Mouse (Mus musculus): Measurements from ENCODE around the gene Eif4enif1. TPM values are rescaled to one million over a fixed set of nuclear protein-coding genes. Genes with fewer than 3 reads are reported as not detected.
A peak's percentile ranks its signal among the peaks of the same experiment; 100 is the strongest.
"Not testable (repeated sequence)": the region's sequence is repeated elsewhere in the genome, so short reads cannot be mapped to it uniquely, and the experiment has no call there.

Gene Eif4enif1
- polyA plus RNA-seq, 1 experiment from 2014 or later: 75.0 TPM

DNA sequence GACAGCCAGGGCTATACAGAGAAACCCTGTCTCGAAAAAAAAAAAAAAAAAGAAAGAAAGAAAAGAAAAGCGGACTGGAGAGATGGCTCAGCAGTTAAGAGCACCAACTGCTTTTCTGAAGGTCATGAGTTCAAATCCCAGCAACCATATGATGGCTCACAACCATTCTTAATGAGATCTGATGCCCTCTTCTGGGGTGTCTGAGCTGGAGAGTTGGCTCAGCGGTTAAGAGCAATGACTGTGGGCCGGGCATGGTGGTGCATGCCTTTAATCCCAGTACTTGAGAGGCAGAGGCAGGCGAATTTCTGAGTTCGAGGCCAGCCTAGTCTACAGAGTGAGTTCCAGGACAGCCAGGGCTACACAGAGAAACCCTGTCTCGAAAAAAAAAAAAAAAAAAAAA is 1.6 kb upstream of the Eif4enif1 start:
- not testable (repeated sequence) for ATAC-seq (replicated peaks; ENCODE audit: low FRiP score); H3K9me3 ChIP-seq (ENCODE audit: control insufficient read depth, low read length); H3K4me1 ChIP-seq (replicated peaks; ENCODE audit: control insufficient read depth, insufficient read depth, low read length); H3K27me3 ChIP-seq (ENCODE audit: control insufficient read depth, insufficient read depth, low read length); H3K27ac ChIP-seq (ENCODE audit: low read depth, low read length); H3K4me3 ChIP-seq (ENCODE audit: low read depth, low read length); H3K9ac ChIP-seq (ENCODE audit: low read length); DNase-seq (ENCODE audit: low spot score); H3K4me2 ChIP-seq (ENCODE audit: low read depth, low read length, severe bottlenecking); H3K36me3 ChIP-seq (ENCODE audit: control insufficient read depth, insufficient read depth, low read length)
- 91% methylated on average over 6 of the region's 7 CpGs for WGBS

DNA sequence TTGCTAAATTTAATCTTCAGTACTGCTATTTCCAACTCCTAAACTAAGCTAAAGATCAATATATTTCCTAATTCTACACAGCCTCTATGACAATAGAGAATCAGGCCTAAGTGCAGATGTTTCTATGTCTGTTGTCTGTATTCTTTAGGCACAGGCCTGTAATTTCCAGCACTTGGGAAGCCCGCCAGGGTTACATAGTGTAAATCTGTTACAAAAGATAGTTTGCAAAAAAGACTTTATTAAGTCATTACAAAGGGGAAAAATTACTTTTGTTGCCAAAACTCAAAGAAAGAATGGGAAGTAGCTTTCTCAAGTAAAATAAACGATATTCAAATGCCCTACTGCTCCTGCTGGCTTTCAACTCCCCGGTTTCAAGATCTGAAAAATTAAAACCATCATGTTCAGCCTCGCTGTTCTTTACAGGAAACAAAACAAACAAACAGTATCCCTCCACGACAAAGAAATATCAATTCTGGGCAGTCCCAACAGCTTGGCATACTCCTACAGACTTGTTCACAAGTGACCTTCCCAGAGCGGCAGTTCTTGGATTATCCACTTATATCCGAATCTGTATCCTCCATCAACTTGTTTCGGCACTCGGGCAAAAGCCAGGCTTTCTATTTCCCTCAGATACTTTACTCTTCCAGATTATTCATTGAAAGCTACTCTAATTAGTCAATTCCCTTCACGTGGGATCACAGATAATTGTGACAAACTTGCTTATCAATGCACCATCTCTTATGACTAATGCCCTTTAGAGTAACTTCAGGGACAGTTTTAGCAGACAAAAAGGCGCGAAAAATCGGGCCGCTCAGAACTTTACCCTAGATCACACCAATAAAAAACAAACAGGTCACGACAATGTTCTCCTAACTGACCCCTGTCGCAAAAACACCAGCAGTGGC is 614 bp upstream of the Eif4enif1 start:
- no peak for ATAC-seq (replicated peaks; ENCODE audit: low FRiP score)
- WGBS: 10% methylated on average over 16 of the region's 16 CpGs
- H3K27me3 ChIP-seq (ENCODE audit: control insufficient read depth, insufficient read depth, low read length): no peaks in the 10 kb centered on the region
- H3K27ac ChIP-seq (ENCODE audit: low read depth, low read length): no peak overlapping the region
- H3K4me3 ChIP-seq (ENCODE audit: low read depth, low read length): peak overlapping the region; percentile 36
- DNase-seq (ENCODE audit: low spot score): no peak
- H3K9me3 ChIP-seq (ENCODE audit: control insufficient read depth, low read length): no peaks in the 10 kb centered on the region
- H3K4me1 ChIP-seq (replicated peaks; ENCODE audit: control insufficient read depth, insufficient read depth, low read length): no peaks in the 10 kb centered on the region
- peaks cover 2% of the 10 kb centered on the region; the same call in 1 of the 2 replicates for H3K36me3 ChIP-seq (ENCODE audit: control insufficient read depth, insufficient read depth, low read length)
- H3K9ac ChIP-seq (ENCODE audit: low read length): peak overlapping the region; percentile 28; the same call in 1 of the 2 replicates
- H3K4me2 ChIP-seq (ENCODE audit: low read depth, low read length, severe bottlenecking): peak overlapping the region; percentile 22; the same call in 1 of the 2 replicates

DNA sequence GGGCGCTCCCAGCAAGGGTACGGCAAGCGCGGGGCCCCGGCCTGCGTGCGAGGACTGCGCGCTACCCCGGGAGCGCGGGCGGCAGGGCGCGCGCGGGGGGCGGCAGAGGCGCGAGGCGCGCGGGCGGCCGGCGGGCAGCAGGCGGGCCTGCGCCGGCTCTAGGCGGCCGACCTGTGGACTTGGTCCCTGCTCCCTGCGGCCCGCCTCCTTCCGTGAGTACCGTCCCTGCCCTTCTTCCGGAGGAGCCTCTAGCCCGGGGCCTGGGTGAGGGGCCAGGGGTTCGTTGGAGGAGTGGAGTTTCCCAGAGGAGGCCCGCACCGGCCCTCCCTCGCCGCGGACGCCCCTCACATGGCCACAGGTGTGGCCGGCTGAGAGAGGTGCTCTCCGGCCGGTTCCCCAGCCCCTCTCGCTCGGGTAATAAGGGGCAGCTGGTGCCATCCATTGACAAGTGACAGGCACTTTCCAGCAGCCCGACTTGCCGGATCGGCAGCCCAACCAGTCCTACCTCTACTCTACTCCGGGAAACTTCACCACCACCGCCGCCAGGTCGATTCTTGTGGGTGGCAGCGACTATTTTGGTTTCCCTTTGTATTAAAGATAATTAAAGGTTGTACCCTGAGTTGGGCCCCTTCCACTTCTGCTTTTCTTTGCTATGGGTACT is 719 bp downstream of the Eif4enif1 start:
- under 1% methylated on average over 41 of the region's 57 CpGs for WGBS
- H3K9ac ChIP-seq (ENCODE audit: low read length): peak overlapping the region; percentile 43
- peak overlapping the region; percentile 36 for H3K4me3 ChIP-seq (ENCODE audit: low read depth, low read length)
- no peaks in the 10 kb centered on the region for H3K27me3 ChIP-seq (ENCODE audit: control insufficient read depth, insufficient read depth, low read length)
- H3K27ac ChIP-seq (ENCODE audit: low read depth, low read length): no peak overlapping the region
- peak overlapping the region; percentile 30 for H3K4me2 ChIP-seq (ENCODE audit: low read depth, low read length, severe bottlenecking)
- no peaks in the 10 kb centered on the region for H3K9me3 ChIP-seq (ENCODE audit: control insufficient read depth, low read length)
- peaks cover 4% of the 10 kb centered on the region for H3K36me3 ChIP-seq (ENCODE audit: control insufficient read depth, insufficient read depth, low read length)
- ATAC-seq (replicated peaks; ENCODE audit: low FRiP score): no peak; the same call in 1 of the 2 replicates
- no peaks in the 10 kb centered on the region for H3K4me1 ChIP-seq (replicated peaks; ENCODE audit: control insufficient read depth, insufficient read depth, low read length)
- DNase-seq (ENCODE audit: low spot score): peak; percentile 83

DNA sequence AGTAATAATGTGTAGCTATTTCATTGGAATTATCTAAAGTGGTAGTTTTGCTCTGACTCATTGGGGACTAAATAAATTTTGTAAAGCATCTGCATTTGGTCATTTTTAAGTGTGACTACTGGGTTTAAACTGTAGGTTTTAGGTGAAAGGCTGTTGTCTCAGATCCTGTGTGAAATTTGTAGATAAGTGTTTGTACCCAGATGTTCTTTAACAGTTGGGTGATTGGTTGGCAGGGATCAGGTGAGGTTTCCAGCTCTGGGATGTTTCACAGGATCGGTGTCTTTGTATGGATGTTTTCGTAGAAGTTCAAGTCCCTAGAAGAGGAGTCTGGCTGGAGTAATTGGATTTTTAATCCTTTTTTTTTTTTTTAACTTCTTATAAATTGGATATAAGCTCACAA is 1.6 kb downstream of the Eif4enif1 start:
- H3K36me3 ChIP-seq (ENCODE audit: control insufficient read depth, insufficient read depth, low read length): peaks cover 7% of the 10 kb centered on the region
- H3K27me3 ChIP-seq (ENCODE audit: control insufficient read depth, insufficient read depth, low read length): no peaks in the 10 kb centered on the region
- no peak overlapping the region; the same call in 1 of the 2 replicates for H3K4me3 ChIP-seq (ENCODE audit: low read depth, low read length)
- ATAC-seq (replicated peaks; ENCODE audit: low FRiP score) (no peak), DNase-seq (ENCODE audit: low spot score) (no peak)
- H3K4me2 ChIP-seq (ENCODE audit: low read depth, low read length, severe bottlenecking): peak overlapping the region; percentile 30; the same call in 1 of the 2 replicates
- H3K9me3 ChIP-seq (ENCODE audit: control insufficient read depth, low read length): no peaks in the 10 kb centered on the region
- H3K4me1 ChIP-seq (replicated peaks; ENCODE audit: control insufficient read depth, insufficient read depth, low read length): no peaks in the 10 kb centered on the region
- H3K9ac ChIP-seq (ENCODE audit: low read length): no peak overlapping the region
- no peak overlapping the region for H3K27ac ChIP-seq (ENCODE audit: low read depth, low read length)
- 88% methylated on average over 2 of the region's 2 CpGs for WGBS

DNA sequence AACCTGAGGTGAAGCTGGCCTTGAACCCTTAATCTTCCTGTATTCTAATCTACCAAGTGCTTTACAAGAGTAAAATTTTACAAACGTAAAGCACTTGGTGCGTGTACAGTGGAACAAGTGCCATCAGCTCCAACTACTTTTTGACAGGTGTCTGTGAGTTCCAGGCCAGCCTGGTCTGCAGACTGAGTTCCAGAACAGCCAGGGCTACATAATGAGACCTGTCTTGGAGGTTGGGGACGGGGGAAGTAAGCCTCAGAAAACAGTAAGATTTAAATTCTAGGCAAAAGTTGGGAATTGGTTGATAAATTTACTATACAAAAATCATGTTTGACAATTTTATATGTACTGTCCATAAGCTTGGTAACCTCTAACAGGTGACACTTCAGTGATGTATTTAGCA is 3.0 kb downstream of the Eif4enif1 start:
- Histone ChIP-seq H3K4me2 (ENCODE audit: low read depth, low read length, severe bottlenecking) (no peak overlapping the region), H3K4me3 (ENCODE audit: low read depth, low read length) (no peak overlapping the region), H3K27me3 (ENCODE audit: control insufficient read depth, insufficient read depth, low read length) (no peaks in the 10 kb centered on the region), H3K4me1 (replicated peaks; ENCODE audit: control insufficient read depth, insufficient read depth, low read length) (no peaks in the 10 kb centered on the region), H3K36me3 (ENCODE audit: control insufficient read depth, insufficient read depth, low read length) (peaks cover 7% of the 10 kb centered on the region), H3K9me3 (ENCODE audit: control insufficient read depth, low read length) (no peaks in the 10 kb centered on the region), H3K27ac (ENCODE audit: low read depth, low read length) (no peak overlapping the region), H3K9ac (ENCODE audit: low read length) (no peak overlapping the region)
- no peak for DNase-seq (ENCODE audit: low spot score)
- 91% methylated on average over 3 of the region's 3 CpGs for WGBS
- no peak for ATAC-seq (replicated peaks; ENCODE audit: low FRiP score)

DNA sequence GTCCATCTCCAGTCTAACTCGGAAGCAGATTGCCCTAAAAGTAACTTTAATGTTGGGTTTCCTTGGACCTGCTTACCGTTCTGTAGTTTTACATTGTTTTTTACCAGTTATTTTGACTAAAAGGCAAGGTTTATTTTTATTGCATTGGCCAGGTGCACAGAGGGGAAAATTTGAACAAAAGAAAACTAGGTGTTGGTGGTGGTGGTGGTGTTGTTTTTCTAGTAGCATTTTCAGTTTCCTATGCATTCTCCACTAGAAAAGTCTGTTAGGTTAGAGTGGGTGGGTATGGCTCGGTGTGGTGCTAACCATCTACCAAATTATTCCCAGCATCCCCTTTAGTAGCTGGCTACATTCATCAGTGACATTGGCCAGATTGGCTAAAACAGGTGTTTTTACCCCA is 4.6 kb downstream of the Eif4enif1 start:
- 93% methylated on average over 3 of the region's 3 CpGs for WGBS
- H3K9ac ChIP-seq (ENCODE audit: low read length): no peak overlapping the region
- H3K9me3 ChIP-seq (ENCODE audit: control insufficient read depth, low read length): no peaks in the 10 kb centered on the region
- no peaks in the 10 kb centered on the region for H3K4me1 ChIP-seq (replicated peaks; ENCODE audit: control insufficient read depth, insufficient read depth, low read length)
- H3K27me3 ChIP-seq (ENCODE audit: control insufficient read depth, insufficient read depth, low read length): no peaks in the 10 kb centered on the region
- DNase-seq (ENCODE audit: low spot score) (no peak), ATAC-seq (replicated peaks; ENCODE audit: low FRiP score) (no peak)
- H3K4me3 ChIP-seq (ENCODE audit: low read depth, low read length): no peak overlapping the region
- no peak overlapping the region for H3K27ac ChIP-seq (ENCODE audit: low read depth, low read length)
- H3K4me2 ChIP-seq (ENCODE audit: low read depth, low read length, severe bottlenecking): no peak overlapping the region
- peaks cover 10% of the 10 kb centered on the region for H3K36me3 ChIP-seq (ENCODE audit: control insufficient read depth, insufficient read depth, low read length)

DNA sequence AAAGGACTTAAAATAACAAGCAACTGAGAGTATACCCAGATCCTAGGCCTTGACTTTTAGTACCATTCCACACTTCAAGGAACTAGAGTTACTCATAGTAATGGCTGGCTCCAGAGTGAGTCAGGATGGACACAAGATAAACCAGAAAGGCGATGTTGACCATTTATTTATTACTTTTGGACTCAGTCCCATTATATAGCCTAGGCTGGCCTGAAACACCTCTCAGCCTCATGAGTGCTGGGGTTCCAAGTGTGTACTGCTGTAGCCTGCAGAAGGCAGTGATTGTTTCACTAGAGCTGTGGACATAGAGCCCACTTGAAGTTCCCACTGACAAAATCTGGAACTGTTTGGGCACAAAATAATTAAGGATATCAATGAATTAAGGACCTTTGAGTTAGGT is 10.3 kb downstream of the Eif4enif1 start:
- peaks cover 11% of the 10 kb centered on the region; the same call in 1 of the 2 replicates for H3K36me3 ChIP-seq (ENCODE audit: control insufficient read depth, insufficient read depth, low read length)
- ATAC-seq (replicated peaks; ENCODE audit: low FRiP score) (no peak), DNase-seq (ENCODE audit: low spot score) (no peak)
- no peak overlapping the region for H3K27ac ChIP-seq (ENCODE audit: low read depth, low read length)
- H3K27me3 ChIP-seq (ENCODE audit: control insufficient read depth, insufficient read depth, low read length): no peaks in the 10 kb centered on the region
- no peak overlapping the region for H3K9ac ChIP-seq (ENCODE audit: low read length)
- no peaks in the 10 kb centered on the region for H3K9me3 ChIP-seq (ENCODE audit: control insufficient read depth, low read length)
- no peak overlapping the region for H3K4me2 ChIP-seq (ENCODE audit: low read depth, low read length, severe bottlenecking)
- 97% methylated on average over 1 of the region's 1 CpGs for WGBS
- H3K4me1 ChIP-seq (replicated peaks; ENCODE audit: control insufficient read depth, insufficient read depth, low read length): no peaks in the 10 kb centered on the region
- H3K4me3 ChIP-seq (ENCODE audit: low read depth, low read length): no peak overlapping the region

DNA sequence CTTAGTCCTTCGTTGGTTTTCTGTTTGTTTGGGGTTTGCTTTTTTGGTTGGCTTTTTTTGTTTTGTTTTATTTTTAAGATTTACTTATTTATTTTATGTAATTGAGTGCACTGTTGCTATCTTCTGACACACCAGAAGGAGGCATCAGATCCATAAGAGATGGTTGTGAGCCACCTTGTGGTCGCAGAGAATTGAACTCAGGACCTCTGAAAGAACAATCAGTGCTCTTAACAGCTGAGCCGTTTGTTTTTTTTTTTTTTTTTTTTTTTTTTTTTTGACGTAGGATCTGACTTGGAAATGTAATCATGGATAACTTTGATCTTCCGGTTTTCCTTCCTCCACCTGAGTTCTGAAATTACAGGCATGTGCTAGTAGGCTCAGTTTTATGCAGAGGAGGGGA is 20.9 kb downstream of the Eif4enif1 start:
- no peak overlapping the region for H3K9ac ChIP-seq (ENCODE audit: low read length)
- DNase-seq (ENCODE audit: low spot score) (no peak), ATAC-seq (replicated peaks; ENCODE audit: low FRiP score) (no peak)
- H3K4me1 ChIP-seq (replicated peaks; ENCODE audit: control insufficient read depth, insufficient read depth, low read length): no peaks in the 10 kb centered on the region
- H3K4me2 ChIP-seq (ENCODE audit: low read depth, low read length, severe bottlenecking): no peak overlapping the region
- H3K27me3 ChIP-seq (ENCODE audit: control insufficient read depth, insufficient read depth, low read length): no peaks in the 10 kb centered on the region
- WGBS: 83% methylated on average over 5 of the region's 5 CpGs
- H3K27ac ChIP-seq (ENCODE audit: low read depth, low read length): no peak overlapping the region
- H3K36me3 ChIP-seq (ENCODE audit: control insufficient read depth, insufficient read depth, low read length): peaks cover 21% of the 10 kb centered on the region; the same call in 1 of the 2 replicates
- no peak overlapping the region for H3K4me3 ChIP-seq (ENCODE audit: low read depth, low read length)
- no peaks in the 10 kb centered on the region for H3K9me3 ChIP-seq (ENCODE audit: control insufficient read depth, low read length)
